Mouse (Mus musculus): ENCODE results near the gene Olfr338.
"Not testable (repeated sequence)": the region's sequence is repeated elsewhere in the genome, so short reads cannot be mapped to it uniquely, and the experiment has no call there.

The Olfr338 gene

DNA sequence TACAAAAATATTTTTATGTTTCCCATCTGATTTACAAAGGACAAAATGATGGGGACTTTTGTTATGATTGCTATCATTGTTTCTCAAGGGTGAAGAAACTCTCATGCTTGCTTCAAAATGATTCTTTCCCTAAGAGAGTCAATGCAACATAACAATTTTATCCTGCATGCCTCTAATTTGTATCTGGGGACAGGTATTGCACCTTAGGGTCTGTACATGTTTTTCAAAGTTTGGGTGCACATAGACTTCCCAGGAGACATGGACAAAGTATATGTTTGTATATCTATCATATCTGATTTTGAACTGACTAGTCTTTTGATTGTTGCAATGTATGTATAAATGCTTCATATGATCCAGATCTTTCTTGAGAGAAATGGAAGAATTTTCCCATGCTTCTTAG lies at the start of gene Olfr338:
Olfr338 (plus strand) TSS at position 301 of the 400 bp plus-strand sequence.
- DNase-seq = no peak

DNA sequence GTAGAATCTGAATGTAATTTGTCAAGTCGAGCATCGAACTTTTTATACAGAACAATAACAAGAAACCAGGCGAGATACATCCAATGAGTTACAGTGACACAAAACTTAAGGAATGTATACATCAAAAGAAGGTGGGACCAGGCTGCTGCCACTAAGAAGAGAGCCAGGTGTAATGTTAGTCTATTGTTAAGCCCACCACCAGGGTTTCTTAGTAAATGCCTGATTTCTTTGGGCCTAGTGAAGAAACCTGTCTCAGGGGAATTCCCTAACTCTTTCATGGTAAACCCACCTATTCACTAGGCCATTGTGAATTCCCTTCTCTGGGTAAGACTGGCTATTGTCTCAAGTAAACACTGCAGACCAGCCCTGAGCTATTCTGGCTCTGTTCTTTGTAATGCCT lies 41.9 kb downstream of the Olfr338 start:
- DNase-seq = not testable (repeated sequence)

DNA sequence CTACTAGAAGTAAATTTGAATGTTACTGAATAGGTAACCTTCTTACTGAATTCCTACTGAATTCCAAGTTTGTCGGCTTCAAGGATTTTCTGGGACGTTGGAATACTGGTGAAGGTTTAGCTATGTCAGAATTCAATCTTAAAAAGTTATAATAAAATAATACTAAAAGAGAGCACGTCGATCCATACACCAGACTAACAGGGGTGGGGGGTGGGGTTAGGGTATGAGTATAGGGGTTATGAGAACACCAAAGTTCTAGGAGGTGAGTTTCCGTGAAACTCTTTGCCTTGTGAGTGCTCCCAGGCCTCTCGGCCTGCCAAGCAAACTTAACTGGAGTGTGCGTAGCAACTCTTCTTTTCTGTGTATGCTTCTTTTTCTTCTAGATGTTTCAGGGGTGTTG lies 42.3 kb downstream of the Olfr338 start:
- DNase-seq = not testable (repeated sequence)

DNA sequence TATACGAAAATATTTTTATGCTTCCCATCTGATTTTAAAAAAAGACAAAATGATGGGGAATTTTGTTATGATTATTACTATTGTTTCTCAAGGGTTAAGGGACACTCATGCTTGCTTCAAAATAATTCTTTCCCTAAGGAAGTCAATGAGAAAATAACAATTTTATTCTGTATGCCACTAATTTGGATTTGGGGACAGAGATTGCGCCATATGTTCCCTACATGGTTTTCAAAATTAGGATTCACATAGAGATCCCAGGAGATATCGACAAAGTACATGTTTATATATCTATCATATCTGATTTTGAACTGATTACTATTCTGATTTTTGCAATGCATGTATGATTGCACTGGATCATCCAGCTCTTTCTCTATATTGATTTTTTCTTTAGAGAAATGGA lies 45.3 kb downstream of the Olfr338 start, which contains the start of gene Olfr339:
Olfr339 (plus strand) TSS at position 301 of the 400 bp plus-strand sequence.
- no peak for DNase-seq
